In genomic region chr8:124586556-124586955, GRCm38 (mm10) we compare ENCODE assay signal across 14 mouse cellular contexts. TPM values are rescaled to one million over a fixed set of nuclear protein-coding genes. Genes with fewer than 3 reads are reported as not detected.
DNase-seq lines count a peak whose midpoint lies in the region; ATAC-seq and TF ChIP-seq lines count a peak whose summit lies in the region.
"Had no signal": no experiment of that assay in that cellular context is flagged by ENCODE, and none has a peak within 500 bp of the region (broad histone marks: within the 10 kb centered on the region; RNA-seq: fewer than 3 reads in every experiment).

No protein-coding gene starts in this region.

- no peaks in the 10 kb centered on the region for H3K36me3 ChIP-seq in hindbrain, embryonic 15.5 days
- H3K36me3 ChIP-seq in hindbrain, embryonic 14.5 days (replicated peaks; ENCODE audit: control insufficient read depth, insufficient read depth), result no peaks in the 10 kb centered on the region
- H3K36me3 ChIP-seq in lung, embryonic 15.5 days, result no peaks in the 10 kb centered on the region
- no peaks in the 10 kb centered on the region for H3K36me3 ChIP-seq in forebrain, embryonic 14.5 days (ENCODE audit: control insufficient read depth, insufficient read depth, low read length)

- CTCF ChIA-PET in Patski (lab: Charles Lee), result interaction anchor here (1.0 kb wide), 1 partner anchor 12 kb away, joined by 4 read pairs; no protein-coding TSS in a partner anchor

- no peak overlapping the region for H3K4me2 ChIP-seq in hindbrain, embryonic 15.5 days
- no peak overlapping the region for H3K4me2 ChIP-seq in hindbrain, embryonic 14.5 days (replicated peaks)
- no peak overlapping the region for H3K4me2 ChIP-seq in lung, embryonic 15.5 days
- no peak overlapping the region for H3K4me2 ChIP-seq in forebrain, embryonic 14.5 days (ENCODE audit: low read length)
- H3K4me2 ChIP-seq: midbrain, embryonic 11.5 days had no signal

- no peaks in the 10 kb centered on the region for H3K9me3 ChIP-seq in hindbrain, embryonic 15.5 days
- H3K9me3 ChIP-seq in hindbrain, embryonic 14.5 days (ENCODE audit: control insufficient read depth, low read length), result no peaks in the 10 kb centered on the region
- no peaks in the 10 kb centered on the region for H3K9me3 ChIP-seq in lung, embryonic 15.5 days
- H3K9me3 ChIP-seq in forebrain, embryonic 14.5 days (replicated peaks; ENCODE audit: control insufficient read depth, low read length), result no peaks in the 10 kb centered on the region

- no peaks in the 10 kb centered on the region for H3K27me3 ChIP-seq in hindbrain, embryonic 15.5 days
- H3K27me3 ChIP-seq in hindbrain, embryonic 14.5 days (ENCODE audit: control insufficient read depth, insufficient read depth, low read length), result no peaks in the 10 kb centered on the region
- H3K27me3 ChIP-seq in lung, embryonic 15.5 days, result no peaks in the 10 kb centered on the region
- H3K27me3 ChIP-seq in Patski, result peaks cover 4% of the 10 kb centered on the region
- H3K27me3 ChIP-seq in forebrain, embryonic 14.5 days (replicated peaks; ENCODE audit: control insufficient read depth, insufficient read depth, low read length), result no peaks in the 10 kb centered on the region

- in situ Hi-C loops in Patski (cut with MboI; ENCODE audit: low pct_unique_long_range_greater_than_20kb), result no loop called here

- no peak for ATAC-seq in hindbrain, embryonic 15.5 days (ENCODE audit: low FRiP score, low read depth)
- no peak for ATAC-seq in hindbrain, embryonic 14.5 days (ENCODE audit: low FRiP score)
- ATAC-seq in lung, embryonic 15.5 days (ENCODE audit: borderline replicate concordance, extremely low read depth, low FRiP score, low TSS enrichment), result peak; percentile 24; the same call in 1 of the 2 replicates
- peak; percentile 21 for ATAC-seq in Patski
- no peak for ATAC-seq in forebrain, embryonic 14.5 days

- H3K9ac ChIP-seq in hindbrain, embryonic 15.5 days, result no peak overlapping the region
- H3K9ac ChIP-seq in hindbrain, embryonic 14.5 days, result no peak overlapping the region
- H3K9ac ChIP-seq in lung, embryonic 15.5 days, result no peak overlapping the region
- no peak overlapping the region for H3K9ac ChIP-seq in forebrain, embryonic 14.5 days (ENCODE audit: low read length)

- peak; percentile 17 to 33 for DNase-seq in cerebellum, postnatal 10 days
- no peak for DNase-seq in cerebellum, adult 8-10 months
- DNase-seq in hindbrain, embryonic 14.5 days (ENCODE audit: low spot score), result no peak
- no peak for DNase-seq in lung, postnatal 14 days
- no peak for DNase-seq in Patski (ENCODE audit: low read depth, low spot score)
- DNase-seq in forebrain, embryonic 14.5 days (ENCODE audit: low spot score), result no peak
- DNase-seq: kidney, adult 18-20 months; thymus, adult 18-20 months had no signal

- TF ChIP-seq CTCF in Patski (IDR thresholded peaks at IDR 0.05), result no peak

- POLR2A ChIA-PET in Patski (lab: Charles Lee), result interaction anchor here (0.9 kb wide), 1 partner anchor 12 kb away, joined by 5 read pairs; no protein-coding TSS in a partner anchor

- WGBS in hindbrain, embryonic 15.5 days, result 80% methylated on average over 2 of the region's 2 CpGs
- 79% methylated on average over 2 of the region's 2 CpGs for WGBS in hindbrain, embryonic 14.5 days
- 83% methylated on average over 2 of the region's 2 CpGs for WGBS in lung, embryonic 15.5 days
- WGBS in forebrain, embryonic 14.5 days, result 67% methylated on average over 2 of the region's 2 CpGs

- H3K4me3 ChIP-seq in hindbrain, embryonic 15.5 days, result no peak overlapping the region
- H3K4me3 ChIP-seq in hindbrain, embryonic 14.5 days (replicated peaks; ENCODE audit: low read length), result no peak overlapping the region
- no peak overlapping the region for H3K4me3 ChIP-seq in lung, embryonic 15.5 days
- no peak overlapping the region for H3K4me3 ChIP-seq in forebrain, embryonic 14.5 days (ENCODE audit: low read depth, low read length)

- 0 out of 2 replicates have a peak overlapping the region, but pooled peaks have one; percentile 14 for H3K27ac ChIP-seq in hindbrain, embryonic 15.5 days (replicated peaks)
- H3K27ac ChIP-seq in hindbrain, embryonic 14.5 days, result no peak overlapping the region
- no peak overlapping the region for H3K27ac ChIP-seq in lung, embryonic 15.5 days
- H3K27ac ChIP-seq in forebrain, embryonic 14.5 days (ENCODE audit: low read depth, low read length), result no peak overlapping the region
- H3K27ac ChIP-seq: macrophage had no signal

- H3K4me1 ChIP-seq in hindbrain, embryonic 15.5 days (replicated peaks), result 0 out of 2 replicates have a peak, but pooled peaks cover 3% of the 10 kb centered on the region
- no peaks in the 10 kb centered on the region for H3K4me1 ChIP-seq in hindbrain, embryonic 14.5 days (replicated peaks; ENCODE audit: control insufficient read depth, insufficient read depth, low read length)
- peaks cover 16% of the 10 kb centered on the region for H3K4me1 ChIP-seq in lung, embryonic 15.5 days
- H3K4me1 ChIP-seq in forebrain, embryonic 14.5 days (ENCODE audit: control insufficient read depth, insufficient read depth, low read length), result no peaks in the 10 kb centered on the region

RNA-seq across cellular contexts. Expression of gene Capn9, which starts 10.6 kb away (rescaled TPM):
- polyA plus RNA-seq in hindbrain, embryonic 15.5 days (2015; fragmentation: Nextera tagmentation; extraction: Ambion mirVana), result 0.07 and 0.26 TPM in 2 replicates
- polyA plus RNA-seq in hindbrain, embryonic 14.5 days (2014; fragmentation: Nextera tagmentation; extraction: Ambion mirVana), result 0.11 and 0.53 TPM in 2 replicates
- 0.29 and 0.50 TPM in 2 replicates for polyA plus RNA-seq in lung, embryonic 15.5 days (2015; fragmentation: Nextera tagmentation; extraction: Ambion mirVana)
- polyA plus RNA-seq in Patski (2021), result not detected
- polyA plus RNA-seq in forebrain, embryonic 14.5 days (2014; fragmentation: Nextera tagmentation; extraction: Ambion mirVana), result 0.19 TPM in 1 of 2 replicates, not detected in the other
- polyA plus RNA-seq: forebrain, embryonic 11.5 days; liver, adult 2 months; macrophage; midbrain, embryonic 11.5 days had no signal

RNA-seq across cellular contexts. Expression of gene Agt, which starts 17.1 kb away (rescaled TPM):
- 1.0 TPM in 2 replicates for polyA plus RNA-seq in hindbrain, embryonic 15.5 days (2015; fragmentation: Nextera tagmentation; extraction: Ambion mirVana)
- 0.76 and 1.1 TPM in 2 replicates for polyA plus RNA-seq in hindbrain, embryonic 14.5 days (2014; fragmentation: Nextera tagmentation; extraction: Ambion mirVana)
- 6.9 and 7.9 TPM in 2 replicates for polyA plus RNA-seq in lung, embryonic 15.5 days (2015; fragmentation: Nextera tagmentation; extraction: Ambion mirVana)
- polyA plus RNA-seq in Patski (2021), result 121 TPM
- polyA plus RNA-seq in forebrain, embryonic 14.5 days (2014; fragmentation: Nextera tagmentation; extraction: Ambion mirVana), result not detected in 2 replicates
- polyA plus RNA-seq: forebrain, embryonic 11.5 days; macrophage; midbrain, embryonic 11.5 days had no signal

Comparison
In these comparisons a context has a peak if more than half of its experiments do, and no peak if none do; other contexts are left out.
1. DNase-seq: peak in cerebellum, postnatal 10 days (2 of 2); none in cerebellum, adult 8-10 months (single experiment), hindbrain, embryonic 14.5 days (single experiment), lung, postnatal 14 days (single experiment), Patski (single experiment) and forebrain, embryonic 14.5 days (single experiment).
2. ATAC-seq: peak in lung, embryonic 15.5 days (single experiment) and Patski (single experiment); none in hindbrain, embryonic 15.5 days (single experiment), hindbrain, embryonic 14.5 days (single experiment) and forebrain, embryonic 14.5 days (single experiment).
3. RNA of gene Agt, which starts 17.1 kb away (polyA plus RNA-seq): 121 TPM in Patski (single experiment); 6.9 to 7.9 TPM in lung, embryonic 15.5 days, 1.0 TPM in hindbrain, embryonic 15.5 days, 0.76 to 1.1 TPM in hindbrain, embryonic 14.5 days and not detected in forebrain, embryonic 14.5 days; every median in the first group is over 10 times any median in the second.